Mouse (Mus musculus): Measurements from ENCODE around the gene Nr2c2ap. TPM values are rescaled to one million over a fixed set of nuclear protein-coding genes. Genes with fewer than 3 reads are reported as not detected.

Nr2c2ap gene
- polyA plus RNA-seq, 1 experiment from 2014 or later, result 29.6 TPM

DNA sequence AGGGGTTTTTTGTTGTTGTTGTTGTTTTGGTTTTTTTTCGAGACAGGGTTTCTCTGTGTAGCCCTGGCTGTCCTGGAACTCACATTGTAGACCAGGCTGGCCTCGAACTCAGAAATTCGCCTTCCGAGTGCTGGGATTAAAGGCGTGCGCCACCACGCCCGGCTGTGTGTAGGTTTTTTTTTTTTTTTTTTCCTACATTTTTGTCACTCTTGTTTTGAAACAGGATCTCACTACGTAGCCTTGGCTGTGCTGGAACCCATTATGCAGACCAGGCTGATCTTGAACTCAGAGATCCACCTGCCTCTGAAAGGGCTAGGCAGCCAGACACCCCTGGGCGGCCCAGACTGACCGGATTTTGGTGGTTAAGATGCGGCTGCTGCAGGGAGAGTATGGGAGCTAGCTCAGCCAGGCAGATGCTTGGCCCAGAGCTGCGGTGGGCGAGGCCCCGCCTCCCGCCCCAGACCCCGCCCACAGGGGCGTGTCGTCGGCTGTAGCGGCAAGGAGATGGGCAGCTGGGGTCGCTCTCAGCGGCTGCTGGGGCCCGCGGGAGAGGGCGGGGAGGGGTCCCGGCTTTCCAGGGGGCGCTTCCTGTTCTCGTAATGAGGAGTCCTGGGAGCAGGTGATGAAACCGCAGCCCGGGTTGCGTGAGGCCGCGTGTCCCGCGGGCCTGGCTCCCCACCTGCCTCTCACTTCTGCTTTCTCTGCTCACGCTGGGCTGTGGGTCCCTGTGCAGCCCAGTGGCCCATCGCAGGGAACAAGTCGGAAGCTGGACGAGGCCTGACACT lies 27.1 kb downstream of the Nr2c2ap start:
- Histone ChIP-seq H3K27me3 (ENCODE audit: low read depth, poor library complexity, severe bottlenecking) (peaks cover 32% of the 10 kb centered on the region), H3K4me1 (peaks cover 17% of the 10 kb centered on the region), H3K9me3 (replicated peaks) (no peaks in the 10 kb centered on the region), H3K4me3 (peak overlapping the region; percentile 54), H3K27ac (peak overlapping the region; percentile 69), H3K36me3 (no peaks in the 10 kb centered on the region)
- peak; percentile 89 for DNase-seq (ENCODE audit: low spot score)
- 13% methylated on average over 40 of the region's 40 CpGs for WGBS

DNA sequence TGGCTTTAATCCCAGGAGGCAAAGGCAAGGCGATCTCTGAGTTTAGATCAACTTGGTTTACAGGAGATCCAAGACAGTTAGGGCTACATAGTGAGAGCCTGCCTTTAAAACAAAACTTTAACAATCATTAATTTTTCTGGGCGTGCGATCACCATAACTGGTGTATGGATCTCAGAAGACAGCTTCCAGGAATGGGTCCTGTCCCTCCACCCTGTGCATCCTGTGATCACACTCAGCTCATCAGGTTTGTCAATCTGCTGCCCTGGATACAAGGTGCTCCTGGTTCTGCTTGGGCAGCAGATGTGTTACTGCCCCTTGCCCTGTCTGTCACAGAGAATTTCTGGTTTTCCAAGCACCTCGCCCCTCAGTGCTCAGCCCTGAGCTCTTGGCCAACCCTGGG lies 28.1 kb downstream of the Nr2c2ap start:
- H3K9me3 ChIP-seq (replicated peaks), result no peaks in the 10 kb centered on the region
- no peaks in the 10 kb centered on the region for H3K36me3 ChIP-seq
- peak overlapping the region; percentile 54; the same call in 1 of the 2 replicates for H3K4me3 ChIP-seq
- H3K27ac ChIP-seq, result no peak overlapping the region
- no peak for DNase-seq (ENCODE audit: low spot score)
- H3K4me1 ChIP-seq, result peaks cover 17% of the 10 kb centered on the region
- WGBS, result 88% methylated on average over 4 of the region's 4 CpGs
- peaks cover 35% of the 10 kb centered on the region for H3K27me3 ChIP-seq (ENCODE audit: low read depth, poor library complexity, severe bottlenecking)

DNA sequence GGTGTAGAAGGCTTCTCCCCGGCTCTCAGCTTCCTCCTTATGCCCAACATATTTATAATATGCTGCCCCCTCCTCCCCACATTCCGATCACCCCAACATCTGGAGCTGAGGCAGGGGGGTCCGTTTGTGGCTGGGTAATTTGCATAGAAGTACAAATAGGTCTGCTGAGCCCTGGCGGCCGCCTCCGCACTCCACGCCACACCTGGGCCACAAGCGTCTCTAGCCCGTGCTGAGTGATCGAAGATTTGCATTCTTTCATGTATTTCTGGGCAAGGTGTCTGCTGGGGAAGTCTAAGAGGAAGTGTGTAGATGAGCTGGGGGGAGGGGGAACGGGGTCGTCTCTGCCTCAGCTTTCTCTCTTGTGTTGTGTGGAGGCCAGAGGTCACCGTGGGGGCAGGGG lies 28.9 kb downstream of the Nr2c2ap start:
- Histone ChIP-seq H3K36me3 (no peaks in the 10 kb centered on the region), H3K4me1 (peaks cover 17% of the 10 kb centered on the region), H3K9me3 (replicated peaks) (no peaks in the 10 kb centered on the region), H3K4me3 (no peak overlapping the region), H3K27ac (no peak overlapping the region), H3K27me3 (ENCODE audit: low read depth, poor library complexity, severe bottlenecking) (peaks cover 43% of the 10 kb centered on the region)
- 70% methylated on average over 13 of the region's 13 CpGs for WGBS
- DNase-seq (ENCODE audit: low spot score), result no peak

DNA sequence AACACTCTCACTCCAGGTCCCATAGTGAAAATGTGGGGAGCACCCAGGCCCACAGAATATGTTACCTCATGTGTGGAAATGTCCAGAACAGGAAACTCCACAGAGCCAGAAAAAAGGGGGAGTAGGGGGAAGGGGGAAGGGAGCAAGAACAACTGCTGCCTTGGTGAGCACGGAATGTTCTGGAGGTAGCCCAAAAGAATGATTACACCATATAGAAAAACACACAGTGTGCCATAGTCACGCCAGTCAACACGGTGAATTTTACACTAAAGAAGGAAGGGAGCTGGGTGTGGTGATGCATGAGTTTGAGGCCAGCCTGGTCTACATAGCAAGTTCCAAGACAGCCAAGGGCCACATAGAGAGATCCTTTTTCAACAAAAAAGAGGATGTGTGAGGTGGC lies 32.2 kb downstream of the Nr2c2ap start:
- DNase-seq (ENCODE audit: low spot score), result no peak
- Histone ChIP-seq H3K4me3 (no peak overlapping the region), H3K9me3 (replicated peaks) (no peaks in the 10 kb centered on the region), H3K36me3 (no peaks in the 10 kb centered on the region), H3K27me3 (ENCODE audit: low read depth, poor library complexity, severe bottlenecking) (peaks cover 49% of the 10 kb centered on the region), H3K4me1 (peaks cover 29% of the 10 kb centered on the region), H3K27ac (no peak overlapping the region)
- 93% methylated on average over 3 of the region's 3 CpGs for WGBS

DNA sequence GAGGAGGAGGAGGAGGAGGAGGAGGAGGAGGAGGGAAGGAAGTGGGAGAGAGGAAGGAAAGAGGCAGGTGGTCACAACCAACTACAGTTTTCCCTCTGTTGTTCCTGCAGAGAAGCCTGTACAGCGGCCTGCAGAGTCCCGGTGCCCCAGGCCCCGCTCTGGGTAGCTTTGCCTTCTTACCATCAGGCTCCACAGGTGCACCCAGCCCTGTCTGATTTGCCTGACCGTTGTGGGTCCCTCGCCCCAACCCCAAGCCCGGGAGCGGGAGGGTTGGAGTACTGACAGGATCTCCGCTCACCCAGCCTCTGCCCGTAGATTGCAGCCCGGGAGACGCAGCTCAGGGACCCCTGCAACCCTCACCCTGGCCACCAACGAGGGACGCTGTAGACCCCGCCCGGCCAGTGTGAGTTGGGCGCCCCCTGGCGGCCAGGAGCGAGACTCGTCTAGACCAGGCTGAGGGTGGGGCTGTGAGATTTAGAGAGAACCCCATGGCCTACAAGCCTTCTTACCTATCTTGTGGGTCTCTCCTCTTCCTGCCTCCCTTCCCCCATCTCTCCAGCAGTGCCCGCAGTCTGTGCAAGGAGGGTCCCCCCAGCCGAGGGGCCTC lies 35.5 kb downstream of the Nr2c2ap start:
- Histone ChIP-seq H3K27me3 (ENCODE audit: low read depth, poor library complexity, severe bottlenecking) (peaks cover 41% of the 10 kb centered on the region), H3K27ac (peak overlapping the region; percentile 50)
- 3% methylated on average over 21 of the region's 21 CpGs for WGBS

DNA sequence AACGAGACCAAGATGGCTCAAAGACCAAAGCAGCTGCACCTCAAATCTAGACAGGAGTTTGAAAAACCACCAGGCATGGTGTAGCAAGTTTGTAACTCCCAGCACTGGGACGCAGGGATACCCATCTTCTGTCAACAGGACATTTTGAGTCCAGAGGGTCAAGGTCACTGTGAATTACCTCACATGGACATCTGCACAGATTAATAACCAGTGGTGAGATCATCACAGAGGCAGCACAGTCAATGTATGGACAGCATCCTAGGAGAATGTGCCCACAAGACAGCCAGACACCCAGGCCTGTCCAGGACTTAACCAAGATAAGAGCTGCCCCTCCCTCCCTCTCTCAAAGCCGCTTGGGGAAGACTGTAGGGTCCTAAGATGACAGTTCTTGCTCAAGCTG lies 39.0 kb downstream of the Nr2c2ap start:
- H3K27me3 ChIP-seq (ENCODE audit: low read depth, poor library complexity, severe bottlenecking), result peaks cover 24% of the 10 kb centered on the region
- peaks cover 38% of the 10 kb centered on the region for H3K4me1 ChIP-seq
- no peak for DNase-seq (ENCODE audit: low spot score)
- peaks cover 12% of the 10 kb centered on the region for H3K36me3 ChIP-seq
- H3K27ac ChIP-seq, result no peak overlapping the region
- 84% methylated on average over 3 of the region's 3 CpGs for WGBS
- H3K9me3 ChIP-seq (replicated peaks), result no peaks in the 10 kb centered on the region
- H3K4me3 ChIP-seq, result no peak overlapping the region

More for the DNA sequence above, 35.5 kb downstream of the Nr2c2ap start:
- DNase-seq (ENCODE audit: low spot score), result peak; percentile 95
- no peaks in the 10 kb centered on the region for H3K9me3 ChIP-seq (replicated peaks)
- H3K4me3 ChIP-seq, result peak overlapping the region; percentile 37
- H3K36me3 ChIP-seq, result no peaks in the 10 kb centered on the region
- peaks cover 18% of the 10 kb centered on the region for H3K4me1 ChIP-seq

DNA sequence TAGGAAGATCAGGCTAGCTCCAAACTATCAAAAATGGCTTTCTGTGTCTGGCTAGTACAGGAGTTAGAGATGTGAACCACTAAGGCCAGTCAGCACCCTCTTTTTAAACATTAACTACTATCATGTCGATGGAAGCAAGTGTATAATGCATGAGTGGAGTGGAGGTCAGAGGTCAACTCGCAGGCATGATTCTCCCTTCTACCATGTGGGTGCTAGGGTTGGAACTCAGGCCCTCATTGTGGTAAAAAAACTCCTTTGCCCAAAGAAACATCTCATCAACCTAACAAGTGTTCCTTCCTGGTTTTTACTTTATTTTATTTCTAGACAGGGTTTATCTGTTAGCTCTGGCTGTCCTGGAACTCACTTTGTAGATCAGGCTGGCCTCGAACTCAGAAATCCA lies 39.6 kb downstream of the Nr2c2ap start:
- no peak for DNase-seq (ENCODE audit: low spot score)
- Histone ChIP-seq H3K27ac (no peak overlapping the region), H3K4me1 (peaks cover 35% of the 10 kb centered on the region), H3K9me3 (replicated peaks) (no peaks in the 10 kb centered on the region), H3K27me3 (ENCODE audit: low read depth, poor library complexity, severe bottlenecking) (peaks cover 18% of the 10 kb centered on the region), H3K4me3 (no peak overlapping the region), H3K36me3 (peaks cover 15% of the 10 kb centered on the region)
- 86% methylated on average over 3 of the region's 3 CpGs for WGBS

DNA sequence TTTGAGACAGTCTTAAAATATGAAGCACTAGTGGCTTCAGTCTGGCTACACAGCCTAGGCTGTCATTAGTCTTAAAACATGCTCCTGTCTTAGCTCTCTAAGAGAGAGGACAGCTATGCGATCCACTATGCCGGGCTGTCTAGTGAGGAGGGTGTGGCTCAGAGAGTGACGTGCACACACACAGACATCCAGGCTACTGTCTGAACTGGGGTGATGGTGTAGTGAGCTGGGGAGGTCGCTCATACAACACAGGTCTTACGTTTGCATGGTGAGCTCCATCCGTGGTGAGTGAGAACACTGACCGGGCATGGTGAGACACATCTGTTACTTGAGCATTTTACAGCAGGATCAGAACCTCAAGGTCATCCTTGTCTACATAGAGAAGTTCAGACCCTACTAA lies 40.1 kb downstream of the Nr2c2ap start:
- H3K4me1 ChIP-seq, result peaks cover 30% of the 10 kb centered on the region
- no peak overlapping the region; the same call in 1 of the 2 replicates for H3K4me3 ChIP-seq
- H3K27me3 ChIP-seq (ENCODE audit: low read depth, poor library complexity, severe bottlenecking), result peaks cover 13% of the 10 kb centered on the region
- 89% methylated on average over 7 of the region's 7 CpGs for WGBS
- DNase-seq (ENCODE audit: low spot score), result no peak
- 0 out of 2 replicates have a peak overlapping the region, but pooled peaks have one; percentile 84 for H3K27ac ChIP-seq
- H3K9me3 ChIP-seq (replicated peaks), result no peaks in the 10 kb centered on the region
- peaks cover 16% of the 10 kb centered on the region for H3K36me3 ChIP-seq

DNA sequence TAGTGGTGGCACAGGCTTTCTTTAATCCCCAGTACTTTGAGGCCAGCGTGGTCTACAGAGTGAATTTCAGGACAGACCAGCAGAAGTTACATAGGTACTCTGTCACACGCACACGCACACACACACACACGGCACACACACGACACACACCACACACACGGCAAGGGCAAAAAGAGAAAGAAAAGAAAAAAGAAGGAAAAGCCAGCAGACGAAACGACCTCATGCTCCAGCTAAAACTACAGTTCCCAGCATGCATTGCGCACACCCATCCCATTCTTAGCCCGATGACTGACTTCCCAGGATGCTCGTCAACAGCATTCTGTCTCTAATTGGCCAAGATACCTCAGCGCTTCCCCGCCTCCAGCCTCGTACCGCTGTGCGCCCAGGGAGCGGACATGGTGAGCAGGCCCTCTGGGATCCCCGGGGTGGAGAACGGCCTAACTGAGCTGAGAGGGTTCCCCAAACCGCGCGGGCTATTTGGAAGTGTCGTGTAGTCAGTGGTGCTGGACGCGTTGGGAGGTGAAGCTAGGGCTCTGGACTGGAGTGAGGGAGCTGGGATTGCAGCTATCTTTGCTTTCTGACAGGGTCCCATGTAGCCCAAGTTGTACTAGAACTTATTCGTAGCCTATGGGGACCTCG lies 41.0 kb downstream of the Nr2c2ap start, which contains the start of gene Tmem161a:
Tmem161a (plus strand) TSS at position 314 of the 639 bp plus-strand sequence.
- WGBS, result 3% methylated on average over 27 of the region's 27 CpGs
- H3K27ac ChIP-seq, result peak within 1 kb of the TSS; percentile 84

DNA sequence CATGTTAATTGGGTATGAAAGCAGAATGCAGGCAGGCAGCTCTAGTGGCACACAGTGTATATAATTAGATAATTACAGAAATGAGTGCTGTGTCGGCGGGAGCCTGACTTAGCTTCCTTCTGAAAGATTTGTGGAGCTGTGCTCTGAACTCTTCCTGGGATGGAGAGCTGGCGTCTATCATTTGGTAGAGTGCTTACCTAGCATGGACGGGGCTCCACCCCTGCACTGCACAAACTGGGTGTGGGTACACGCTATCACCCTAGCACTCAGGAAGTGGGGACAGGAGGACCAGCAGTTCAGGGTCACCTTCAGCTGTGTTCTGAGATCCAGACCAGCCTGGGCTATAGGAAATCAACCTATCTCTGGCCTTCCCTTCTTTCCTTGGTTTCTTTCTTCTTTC lies 42.2 kb downstream of the Nr2c2ap start:
- Histone ChIP-seq H3K27me3 (ENCODE audit: low read depth, poor library complexity, severe bottlenecking) (no peaks in the 10 kb centered on the region), H3K9me3 (replicated peaks) (no peaks in the 10 kb centered on the region), H3K4me1 (peaks cover 21% of the 10 kb centered on the region), H3K27ac (no peak overlapping the region), H3K4me3 (0 out of 2 replicates have a peak overlapping the region, but pooled peaks have one; percentile 76), H3K36me3 (peaks cover 36% of the 10 kb centered on the region)
- 85% methylated on average over 5 of the region's 5 CpGs for WGBS
- DNase-seq (ENCODE audit: low spot score), result no peak

More for the DNA sequence above, 41.0 kb downstream of the Nr2c2ap start, which contains the start of gene Tmem161a:
- peak; percentile 85 for DNase-seq (ENCODE audit: low spot score)
- Histone ChIP-seq H3K27me3 (ENCODE audit: low read depth, poor library complexity, severe bottlenecking) (peaks cover 4% of the 10 kb centered on the region), H3K4me1 (peaks cover 21% of the 10 kb centered on the region), H3K36me3 (peaks cover 25% of the 10 kb centered on the region), H3K4me3 (peak within 1 kb of the TSS; percentile 76), H3K9me3 (replicated peaks) (no peaks in the 10 kb centered on the region)

DNA sequence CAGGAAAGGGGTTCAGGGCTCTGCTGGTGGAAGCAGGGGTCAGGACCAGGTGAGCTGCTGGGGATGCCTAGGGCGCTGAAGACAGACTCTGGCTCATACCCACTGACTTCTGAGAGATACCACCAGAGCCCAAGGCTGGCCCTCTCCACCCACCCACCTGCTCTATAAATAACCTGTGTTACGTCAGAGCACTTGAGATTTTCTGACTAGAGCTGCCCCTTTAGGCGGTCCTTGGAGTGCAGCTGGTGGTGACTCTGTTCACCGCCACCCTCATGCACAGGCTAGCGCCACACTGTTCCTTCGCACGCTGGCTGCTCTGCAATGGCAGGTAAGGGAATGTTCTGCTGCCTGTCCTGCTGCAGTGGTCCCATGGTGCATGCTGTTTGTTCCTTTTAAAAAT lies 42.9 kb downstream of the Nr2c2ap start:
- Histone ChIP-seq H3K27me3 (ENCODE audit: low read depth, poor library complexity, severe bottlenecking) (no peaks in the 10 kb centered on the region), H3K27ac (no peak overlapping the region), H3K4me1 (peaks cover 21% of the 10 kb centered on the region), H3K9me3 (replicated peaks) (no peaks in the 10 kb centered on the region), H3K36me3 (peaks cover 43% of the 10 kb centered on the region), H3K4me3 (peak overlapping the region; percentile 10; the same call in 1 of the 2 replicates)
- WGBS, result 90% methylated on average over 7 of the region's 7 CpGs
- no peak for DNase-seq (ENCODE audit: low spot score)

DNA sequence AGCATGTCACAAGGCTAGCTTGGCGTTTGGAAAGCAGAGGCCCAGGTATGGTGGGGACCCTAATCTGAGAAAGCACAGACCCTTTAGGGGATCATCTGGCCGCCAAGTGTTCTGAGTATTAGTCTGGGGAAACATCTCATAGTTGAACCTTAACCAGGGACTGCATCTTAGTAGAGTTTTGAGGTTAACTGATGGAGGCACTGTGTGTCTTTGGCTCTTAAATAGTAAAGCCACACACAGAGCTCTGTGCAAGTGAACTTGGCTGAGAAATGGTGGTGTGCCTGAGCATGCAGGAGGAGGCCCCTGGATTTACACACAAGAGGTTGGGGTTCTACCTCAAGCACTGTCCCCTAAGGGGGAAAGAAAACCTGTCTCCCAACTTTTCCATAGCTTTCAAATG lies 47.1 kb downstream of the Nr2c2ap start:
- 86% methylated on average over 2 of the region's 2 CpGs for WGBS
- no peak for DNase-seq (ENCODE audit: low spot score)
- Histone ChIP-seq H3K27me3 (ENCODE audit: low read depth, poor library complexity, severe bottlenecking) (no peaks in the 10 kb centered on the region), H3K4me1 (peaks cover 30% of the 10 kb centered on the region), H3K4me3 (no peak overlapping the region), H3K27ac (no peak overlapping the region), H3K36me3 (peaks cover 78% of the 10 kb centered on the region), H3K9me3 (replicated peaks) (no peaks in the 10 kb centered on the region)

DNA sequence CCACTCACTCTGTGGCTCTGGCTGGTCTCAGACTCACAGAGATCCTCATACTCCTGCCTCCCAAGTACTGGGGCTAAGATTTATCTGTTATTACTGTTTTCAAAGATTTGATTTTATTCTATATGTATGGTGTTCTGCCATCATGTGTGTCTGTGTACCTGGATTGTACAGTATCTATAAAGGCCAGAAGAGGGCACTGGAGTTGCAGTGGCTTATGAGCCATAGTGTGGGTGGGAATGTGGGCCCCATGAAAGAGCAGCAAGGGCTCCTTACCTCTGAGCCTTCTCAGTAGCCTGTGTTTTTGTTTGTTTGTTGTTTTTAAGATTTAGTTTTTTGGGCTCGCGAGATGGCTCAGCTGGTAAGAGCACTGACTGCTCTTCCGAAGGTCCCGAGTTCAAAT lies 47.9 kb downstream of the Nr2c2ap start:
- DNase-seq (ENCODE audit: low spot score), result no peak
- Histone ChIP-seq H3K4me3 (no peak overlapping the region), H3K27ac (no peak overlapping the region), H3K27me3 (ENCODE audit: low read depth, poor library complexity, severe bottlenecking) (no peaks in the 10 kb centered on the region), H3K36me3 (peaks cover 82% of the 10 kb centered on the region), H3K9me3 (replicated peaks) (no peaks in the 10 kb centered on the region), H3K4me1 (peaks cover 25% of the 10 kb centered on the region)
- 99% methylated on average over 4 of the region's 4 CpGs for WGBS

Data from limb, embryonic 10.5 days (tissue).